Mouse (Mus musculus) kidney, adult 2 months (tissue): ENCODE measurements around the gene Alpk3.

ENCODE experiments used
- CTCF ChIP-seq: fragments of 200-500 bp; conservative IDR thresholded peaks from 2 replicates; pipeline ENCODE4 v1.5.1; 2011; ENCODE audit warnings: low read depth, mild to moderate bottlenecking, control low read depth, low read length, moderate library complexity, mixed read lengths; ENCODE audit not compliant: insufficient read depth, insufficient read length
- POLR2A ChIP-seq: fragments of 200-500 bp; IDR thresholded peaks from one replicate; pipeline ENCODE4 v1.6.1; 2011; ENCODE audit warnings: low read depth, low read length, control low read depth

DNA sequence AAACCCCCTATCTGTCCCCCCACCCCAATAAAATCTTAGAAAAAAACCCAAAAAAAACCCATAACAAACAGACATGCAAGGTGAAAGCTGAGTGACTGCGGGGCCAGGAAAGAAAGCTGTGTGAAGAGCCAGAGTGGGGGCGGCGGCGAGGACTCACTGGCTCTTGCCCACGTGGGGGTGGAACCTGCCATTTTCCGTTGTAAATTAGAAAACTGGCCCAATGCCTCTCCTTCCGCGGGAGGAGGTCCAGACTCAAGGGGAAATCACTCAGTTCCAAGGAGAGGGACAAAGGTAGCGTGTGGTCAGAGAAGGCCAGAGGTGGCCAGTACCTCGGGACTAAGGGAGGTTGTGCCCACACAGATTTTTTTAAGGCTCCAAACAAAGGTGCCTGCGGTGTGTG, 4.5 kb downstream of the Alpk3 start:
- TF ChIP-seq POLR2A = no peak
- TF ChIP-seq CTCF = no peak
